Mouse (Mus musculus) CH12F3 (cell line): Measurements from ENCODE around the gene Adamts3.

ENCODE experiments used
- in situ Hi-C: fragments of 300-500 bp; cut with MboI; formaldehyde crosslinking; loops from 2 replicates; pipeline ENCODE4 v1.14.3; 2020; ENCODE audit warnings: low sequenced_read_pairs

Gene Adamts3

GRCm38 (mm10) chr5:89714552-89714951 lies 168.6 kb downstream of the Adamts3 start:
- in situ Hi-C loops, result no loop called here

GRCm38 (mm10) chr5:89711116-89711859 lies 171.8 kb downstream of the Adamts3 start:
- in situ Hi-C loops, result no loop called here

DNA sequence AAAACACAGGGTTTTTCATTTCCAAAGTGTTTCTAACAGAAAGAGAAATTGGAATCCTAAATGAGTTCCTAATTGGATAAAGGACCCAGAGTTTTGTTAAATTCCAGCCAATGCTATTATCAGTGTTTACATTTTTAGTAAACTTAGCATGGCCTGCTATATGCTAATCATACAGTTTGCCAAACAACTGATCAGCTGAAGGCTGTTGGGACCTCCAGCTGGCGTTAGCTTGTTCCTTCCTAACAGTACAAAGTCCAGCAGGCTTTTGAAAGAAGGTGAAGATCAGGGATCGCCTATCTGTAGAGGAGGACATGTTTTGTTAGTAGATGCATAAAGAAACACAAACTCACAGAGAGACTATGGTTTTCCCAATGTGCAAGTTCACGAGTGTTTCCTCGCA lies 173.7 kb downstream of the Adamts3 start:
- in situ Hi-C loops, result no loop called here

DNA sequence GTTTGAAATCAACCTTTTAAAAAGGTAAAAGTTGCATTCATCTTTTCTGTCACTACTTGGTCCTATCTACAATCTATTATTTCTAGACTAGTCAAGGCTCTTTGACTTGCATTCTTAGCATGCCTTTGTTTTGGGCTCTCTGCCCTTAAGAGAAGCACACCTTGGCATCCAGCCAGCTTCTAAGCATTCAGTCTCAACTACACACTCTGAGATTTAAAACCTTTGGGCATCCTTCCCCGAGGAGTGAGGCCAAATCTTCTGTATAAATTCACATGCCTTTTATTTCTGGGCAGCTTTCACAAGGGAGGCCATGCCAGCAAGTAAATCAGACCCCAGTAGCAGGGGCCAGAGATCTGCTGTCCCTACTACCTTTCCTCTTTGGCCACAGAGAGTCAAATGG lies 178.9 kb downstream of the Adamts3 start:
- in situ Hi-C loops, result no loop called here

GRCm38 (mm10) chr5:89701241-89702007 lies 181.7 kb downstream of the Adamts3 start:
- in situ Hi-C loops, result no loop called here

- in situ Hi-C loops, result loop anchor here (25.0 kb wide), 1 partner anchor 901 kb away; no protein-coding TSS in a partner anchor
Measured at GRCm38 (mm10) chr5:89687826-89688225, 195.3 kb downstream of the Adamts3 start.

DNA sequence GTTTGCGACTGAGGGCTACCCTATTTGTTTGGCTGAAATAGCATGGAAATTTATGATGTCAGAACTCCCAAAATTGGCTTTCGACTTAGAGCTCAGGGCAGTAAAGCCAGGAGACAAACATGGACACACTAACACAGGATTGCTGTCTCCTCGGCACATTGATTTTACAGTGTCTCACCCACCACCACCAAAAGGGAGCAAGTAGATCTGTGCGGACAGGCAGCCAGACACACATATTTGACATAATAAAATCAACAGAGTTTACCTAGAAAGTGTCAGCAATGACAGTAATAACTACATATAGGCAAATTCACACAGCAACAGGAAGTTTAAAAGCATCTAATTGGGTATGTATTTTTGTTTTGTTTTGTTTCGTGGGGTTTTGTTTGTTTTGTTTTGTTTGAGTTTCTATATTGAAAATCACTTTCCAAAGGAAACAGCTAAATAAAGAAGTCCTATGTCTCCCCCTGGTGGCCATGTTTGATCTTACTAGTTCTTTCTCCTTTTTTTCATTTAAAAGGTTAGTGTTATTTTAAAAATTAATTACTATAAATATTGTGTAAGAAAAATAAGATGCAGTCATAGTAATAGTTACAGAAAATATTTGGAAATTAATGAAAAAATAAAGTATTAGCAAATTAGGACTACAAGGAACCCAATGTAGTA lies 203.1 kb downstream of the Adamts3 start:
- in situ Hi-C loops, result loop anchor here (25.0 kb wide), 1 partner anchor 893 kb away; no protein-coding TSS in a partner anchor

DNA sequence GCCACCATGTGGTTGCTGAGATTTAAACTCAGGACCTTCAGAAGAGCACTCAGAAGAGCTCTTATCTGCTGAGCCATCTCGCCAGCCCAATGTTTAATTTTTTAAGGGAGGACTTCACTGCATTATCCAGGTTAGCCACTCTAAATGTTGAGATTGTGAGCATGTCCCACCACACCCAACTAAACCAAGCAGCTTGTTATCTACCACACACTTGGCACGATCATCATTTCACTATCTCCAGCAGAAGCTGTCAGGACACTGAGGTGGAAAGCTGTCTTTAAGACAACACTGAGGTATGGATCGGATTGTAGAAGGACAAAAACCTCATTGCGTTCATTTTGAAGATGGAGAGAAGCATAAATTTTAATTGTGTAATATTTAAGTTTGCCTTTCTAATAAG lies 205.0 kb downstream of the Adamts3 start:
- in situ Hi-C loops, result loop anchor here (25.0 kb wide), 1 partner anchor 891 kb away; no protein-coding TSS in a partner anchor

DNA sequence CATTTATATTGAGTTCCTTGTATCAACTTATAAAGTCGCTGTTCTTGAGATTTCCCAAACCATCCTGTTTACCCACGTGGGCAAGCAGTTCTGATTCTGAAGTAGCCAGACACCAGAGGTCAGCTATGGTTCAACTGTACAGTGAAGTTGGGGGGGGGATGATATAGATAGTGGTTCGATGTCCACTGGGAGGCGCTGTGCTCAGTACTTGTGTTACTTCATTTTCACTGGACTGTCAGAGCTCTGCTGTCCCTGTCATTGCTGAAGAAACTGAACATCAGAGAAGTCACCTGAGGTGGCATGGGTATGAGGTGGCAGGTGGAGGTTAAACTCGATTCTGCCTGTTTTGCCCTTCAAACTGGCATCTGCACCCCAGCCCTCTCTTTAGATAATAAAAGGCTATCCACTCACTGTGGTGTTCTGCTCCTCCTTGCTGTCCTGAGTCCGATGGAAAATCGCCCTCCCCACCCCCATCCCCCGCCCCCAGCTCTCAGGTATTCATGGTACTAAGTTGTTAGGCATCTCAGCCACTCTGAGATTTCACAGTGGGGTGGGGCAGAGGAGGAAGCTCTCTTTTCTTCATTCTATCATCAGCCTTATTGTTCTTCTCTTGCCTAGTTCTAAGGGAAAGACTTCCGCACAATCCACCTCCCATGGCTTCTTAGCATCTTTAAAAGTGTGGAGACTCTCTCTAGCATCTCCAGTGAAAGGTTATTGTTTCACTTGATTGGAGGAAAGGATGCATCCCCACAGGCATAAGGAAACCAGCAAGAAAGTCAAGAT lies 208.9 kb downstream of the Adamts3 start:
- in situ Hi-C loops, result no loop called here

DNA sequence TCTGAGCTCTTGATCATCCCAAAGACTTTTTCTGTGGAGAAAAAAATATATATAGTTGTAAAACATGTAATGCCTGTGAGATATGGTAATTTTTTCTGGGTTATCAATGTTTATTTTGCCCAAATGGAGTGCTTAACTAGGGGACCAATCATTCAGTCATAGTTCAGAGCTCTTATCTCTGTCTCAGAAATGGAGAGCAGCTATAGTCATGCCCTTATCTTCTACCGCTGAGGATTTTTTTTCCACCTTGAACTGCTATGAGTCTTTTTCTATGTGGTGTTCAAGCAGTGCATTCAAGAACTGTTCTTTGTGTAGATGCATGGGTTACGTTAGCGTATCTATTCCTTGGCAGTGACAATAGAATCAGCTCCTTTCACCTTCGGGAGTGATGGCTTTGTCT lies 210.2 kb downstream of the Adamts3 start:
- in situ Hi-C loops, result no loop called here

GRCm38 (mm10) chr5:89654327-89654726 lies 228.8 kb downstream of the Adamts3 start:
- in situ Hi-C loops, result no loop called here

GRCm38 (mm10) chr5:89653862-89654261 lies 229.3 kb downstream of the Adamts3 start:
- in situ Hi-C loops, result no loop called here

GRCm38 (mm10) chr5:89646940-89647339 lies 236.2 kb downstream of the Adamts3 start:
- in situ Hi-C loops, result no loop called here

- in situ Hi-C loops, result no loop called here
Measured at GRCm38 (mm10) chr5:89635434-89635833, 247.7 kb downstream of the Adamts3 start.

GRCm38 (mm10) chr5:89631599-89631998 lies 251.5 kb downstream of the Adamts3 start:
- in situ Hi-C loops, result no loop called here
